Comparison of ENCODE assay signal across 12 mouse cellular contexts in the genomic region with DNA sequence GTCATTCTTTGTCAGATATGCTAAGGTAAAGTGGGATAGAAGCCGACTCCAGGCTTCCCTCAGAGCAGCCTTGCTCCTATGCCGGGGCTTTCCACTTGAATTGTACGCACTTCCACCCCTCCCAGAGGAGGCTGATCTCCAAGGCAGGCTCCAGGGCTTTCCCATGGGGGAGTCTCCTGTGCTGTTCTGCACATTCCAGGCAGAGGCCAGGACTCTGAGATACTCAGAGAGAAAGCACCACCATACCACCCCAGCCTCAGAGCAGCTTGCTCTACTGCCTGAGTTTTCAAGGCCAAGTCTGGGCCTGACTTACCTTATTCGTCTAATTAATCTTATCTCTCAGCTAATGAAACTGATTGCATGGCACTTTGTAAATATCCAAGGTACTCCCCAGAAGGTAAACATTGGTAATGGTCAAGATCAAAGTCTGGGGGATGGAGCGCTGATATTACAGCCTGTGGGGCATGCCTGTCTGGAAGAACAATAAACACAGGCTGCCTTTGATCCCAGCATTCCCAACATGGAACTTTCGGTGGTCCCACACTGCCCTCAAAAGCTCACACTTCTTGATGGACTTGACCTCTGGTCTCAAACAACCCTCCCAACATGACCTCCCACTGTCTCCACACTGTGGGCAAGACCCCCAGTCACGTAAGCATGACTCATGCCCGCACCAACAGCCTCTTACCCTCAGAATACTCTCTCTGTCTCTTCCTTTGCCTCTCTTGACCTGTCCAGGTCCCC.
DNase-seq lines count a peak whose midpoint lies in the region; ATAC-seq and TF ChIP-seq lines count a peak whose summit lies in the region.
"Had no signal": no experiment of that assay in that cellular context is flagged by ENCODE, and none has a peak within 500 bp of the region (broad histone marks: within the 10 kb centered on the region; RNA-seq: fewer than 3 reads in every experiment).

No protein-coding gene starts in this region.

- peaks cover 22% of the 10 kb centered on the region for H3K4me1 ChIP-seq in heart, postnatal 0 days (ENCODE audit: control insufficient read depth, insufficient read depth)
- H3K4me1 ChIP-seq in midbrain, embryonic 13.5 days (replicated peaks), result peaks cover 12% of the 10 kb centered on the region
- peaks cover 13% of the 10 kb centered on the region for H3K4me1 ChIP-seq in midbrain, embryonic 10.5 days
- H3K4me1 ChIP-seq in intestine, embryonic 15.5 days (replicated peaks), result no peaks in the 10 kb centered on the region
- H3K4me1 ChIP-seq in stomach, embryonic 16.5 days (ENCODE audit: control insufficient read depth, insufficient read depth, low read length), result peaks cover 6% of the 10 kb centered on the region
- H3K4me1 ChIP-seq: midbrain, embryonic 12.5 days had no signal

- no peak for TF ChIP-seq CTCF in heart, postnatal 0 days (IDR thresholded peaks at IDR 0.05; ENCODE audit: low read depth)

- H3K36me3 ChIP-seq in heart, postnatal 0 days (replicated peaks; ENCODE audit: control insufficient read depth, insufficient read depth, low read length), result no peaks in the 10 kb centered on the region
- H3K36me3 ChIP-seq in midbrain, embryonic 13.5 days, result no peaks in the 10 kb centered on the region
- no peaks in the 10 kb centered on the region for H3K36me3 ChIP-seq in midbrain, embryonic 10.5 days
- no peaks in the 10 kb centered on the region for H3K36me3 ChIP-seq in intestine, embryonic 15.5 days
- H3K36me3 ChIP-seq in stomach, embryonic 16.5 days (ENCODE audit: control insufficient read depth, insufficient read depth, low read length), result no peaks in the 10 kb centered on the region
- H3K36me3 ChIP-seq: limb, embryonic 10.5 days; midbrain, embryonic 12.5 days had no signal

- H3K4me2 ChIP-seq in heart, postnatal 0 days (ENCODE audit: low read depth, low read length), result no peak overlapping the region
- no peak overlapping the region for H3K4me2 ChIP-seq in midbrain, embryonic 13.5 days (replicated peaks)
- H3K4me2 ChIP-seq in intestine, embryonic 15.5 days (replicated peaks), result peak overlapping the region; percentile 38
- peak overlapping the region; percentile 3; the same call in 1 of the 2 replicates for H3K4me2 ChIP-seq in stomach, embryonic 16.5 days (ENCODE audit: low read depth, low read length)
- H3K4me2 ChIP-seq: midbrain, embryonic 12.5 days had no signal

- 52% methylated on average over 8 of the region's 8 CpGs for WGBS in heart, postnatal 0 days
- 57% methylated on average over 8 of the region's 8 CpGs for WGBS in midbrain, embryonic 13.5 days
- 56% methylated on average over 8 of the region's 8 CpGs for WGBS in midbrain, embryonic 10.5 days
- 40% methylated on average over 8 of the region's 8 CpGs for WGBS in intestine, embryonic 15.5 days
- 37% methylated on average over 8 of the region's 8 CpGs for WGBS in stomach, embryonic 16.5 days

- no peaks in the 10 kb centered on the region for H3K27me3 ChIP-seq in heart, postnatal 0 days (ENCODE audit: control insufficient read depth, insufficient read depth, low read length)
- no peaks in the 10 kb centered on the region for H3K27me3 ChIP-seq in midbrain, embryonic 13.5 days
- H3K27me3 ChIP-seq in midbrain, embryonic 10.5 days (ENCODE audit: low read depth, poor library complexity, severe bottlenecking), result no peaks in the 10 kb centered on the region
- H3K27me3 ChIP-seq in intestine, embryonic 15.5 days (replicated peaks), result no peaks in the 10 kb centered on the region
- no peaks in the 10 kb centered on the region for H3K27me3 ChIP-seq in stomach, embryonic 16.5 days (ENCODE audit: control insufficient read depth, insufficient read depth, low read length)
- H3K27me3 ChIP-seq: midbrain, embryonic 12.5 days had no signal

- no peak for TF ChIP-seq EP300 in heart, postnatal 0 days (IDR thresholded peaks at IDR 0.05; ENCODE audit: low read depth)

- ATAC-seq in heart, postnatal 0 days (ENCODE audit: insufficient read depth, low read depth), result no peak
- ATAC-seq in midbrain, embryonic 13.5 days, result no peak
- peak; percentile 91 for ATAC-seq in intestine, embryonic 15.5 days
- peak; percentile 84 for ATAC-seq in stomach, embryonic 16.5 days (ENCODE audit: insufficient read depth, low FRiP score)
- ATAC-seq: lung, postnatal 0 days had no signal

- H3K4me3 ChIP-seq in heart, postnatal 0 days (ENCODE audit: low read depth, low read length), result no peak overlapping the region
- H3K4me3 ChIP-seq in midbrain, embryonic 13.5 days (replicated peaks), result no peak overlapping the region
- H3K4me3 ChIP-seq in midbrain, embryonic 10.5 days, result no peak overlapping the region
- H3K4me3 ChIP-seq in intestine, embryonic 15.5 days (replicated peaks), result 0 out of 2 replicates have a peak overlapping the region, but pooled peaks have one; percentile 3
- no peak overlapping the region; the same call in 1 of the 2 replicates for H3K4me3 ChIP-seq in stomach, embryonic 16.5 days (replicated peaks; ENCODE audit: low read length)
- H3K4me3 ChIP-seq: limb, embryonic 10.5 days; midbrain, embryonic 12.5 days had no signal

- peak overlapping the region; percentile 20; the same call in 1 of the 2 replicates for H3K27ac ChIP-seq in heart, postnatal 0 days (ENCODE audit: low read depth)
- peak overlapping the region; percentile 44; the same call in 1 of the 2 replicates for H3K27ac ChIP-seq in midbrain, embryonic 13.5 days
- H3K27ac ChIP-seq in midbrain, embryonic 10.5 days (replicated peaks), result no peak overlapping the region
- peak overlapping the region; percentile 85 for H3K27ac ChIP-seq in intestine, embryonic 15.5 days
- peak overlapping the region; percentile 71 for H3K27ac ChIP-seq in stomach, embryonic 16.5 days (ENCODE audit: low read length)
- H3K27ac ChIP-seq: limb, embryonic 10.5 days; midbrain, embryonic 12.5 days had no signal

- no peaks in the 10 kb centered on the region for H3K9me3 ChIP-seq in heart, postnatal 0 days (replicated peaks; ENCODE audit: control insufficient read depth, low read length)
- H3K9me3 ChIP-seq in midbrain, embryonic 13.5 days, result no peaks in the 10 kb centered on the region
- H3K9me3 ChIP-seq in midbrain, embryonic 10.5 days (replicated peaks), result no peaks in the 10 kb centered on the region
- no peaks in the 10 kb centered on the region for H3K9me3 ChIP-seq in intestine, embryonic 15.5 days
- H3K9me3 ChIP-seq in stomach, embryonic 16.5 days (replicated peaks; ENCODE audit: control insufficient read depth, low read length), result no peaks in the 10 kb centered on the region
- H3K9me3 ChIP-seq: limb, embryonic 10.5 days; midbrain, embryonic 12.5 days had no signal

- intact Hi-C loops in left cerebral cortex, postnatal 36 days (cut with DNase I), result no loop called here

- no peak overlapping the region for H3K9ac ChIP-seq in heart, postnatal 0 days (replicated peaks; ENCODE audit: low read depth, low read length)
- H3K9ac ChIP-seq in midbrain, embryonic 13.5 days (replicated peaks), result no peak overlapping the region
- no peak overlapping the region for H3K9ac ChIP-seq in intestine, embryonic 15.5 days
- H3K9ac ChIP-seq in stomach, embryonic 16.5 days (ENCODE audit: low read length), result 0 out of 2 replicates have a peak overlapping the region, but pooled peaks have one; percentile 4
- H3K9ac ChIP-seq: midbrain, embryonic 12.5 days had no signal

- DNase-seq in heart, postnatal 0 days (ENCODE audit: low spot score), result no peak
- DNase-seq in heart, postnatal 4 days, result no peak
- no peak for DNase-seq in midbrain, embryonic 10.5 days (ENCODE audit: low spot score)
- DNase-seq in left cerebral cortex, postnatal 36 days (ENCODE audit: low spot score in 2 of 2), result no peak
- DNase-seq: adrenal gland, adult 8-10 months; right cerebral cortex, postnatal 4 days had no signal

Comparison
In these comparisons a context has a peak if more than half of its experiments do, and no peak if none do; other contexts are left out.
1. ATAC-seq: peak in intestine, embryonic 15.5 days (single experiment) and stomach, embryonic 16.5 days (single experiment); none in heart, postnatal 0 days (single experiment) and midbrain, embryonic 13.5 days (single experiment).
2. H3K4me2 ChIP-seq: peak in intestine, embryonic 15.5 days (single experiment) and stomach, embryonic 16.5 days (single experiment); none in heart, postnatal 0 days (single experiment) and midbrain, embryonic 13.5 days (single experiment).